Mouse (Mus musculus): ENCODE results near the gene Ramp1.

DNA sequence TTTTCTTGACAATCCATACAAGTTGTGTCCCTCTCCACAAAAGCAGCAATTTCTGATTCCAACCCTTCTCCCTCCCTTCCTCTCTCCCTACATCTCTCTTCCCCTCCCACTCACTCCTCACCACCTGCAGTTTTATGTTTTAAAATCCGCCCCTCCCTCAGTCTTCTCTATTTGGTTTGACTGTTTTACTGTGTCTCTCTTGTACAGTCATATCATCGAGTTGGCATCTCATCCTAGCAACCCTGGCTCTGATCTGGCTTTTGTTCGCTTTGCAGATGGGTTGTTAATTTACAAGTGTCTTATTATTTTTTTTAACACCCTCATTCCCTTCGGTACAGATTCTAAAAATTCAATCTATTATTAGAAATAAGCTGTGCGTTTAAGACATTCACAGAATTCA is 27.3 kb downstream of the Ramp1 start:
- no peak for TF ChIP-seq CTCF (conservative IDR thresholded peaks at IDR 0.05; ENCODE audit: insufficient read depth, insufficient read length, low read depth, low read length)
- no peak for TF ChIP-seq POLR2A (IDR thresholded peaks at IDR 0.05; ENCODE audit: low read depth, low read length)
